In the genomic region with DNA sequence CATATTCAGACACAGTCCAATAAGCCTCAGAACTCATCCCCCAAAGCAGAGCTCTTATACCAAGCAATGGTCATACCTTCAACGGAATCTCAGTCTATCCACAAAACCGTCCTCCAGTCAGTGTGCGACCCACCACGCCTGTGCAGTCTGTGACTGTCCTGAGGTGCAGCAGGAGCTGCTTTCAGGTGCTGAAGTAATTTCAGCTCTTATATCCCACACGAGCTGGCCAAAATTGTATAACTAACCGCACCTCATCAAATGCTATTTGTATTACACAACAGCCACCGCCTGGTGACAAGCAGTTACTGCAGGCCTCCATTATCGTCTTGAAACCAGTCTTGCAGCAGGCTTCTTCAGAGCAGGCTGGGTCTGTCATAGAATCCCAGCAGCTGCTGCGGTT, we compare ENCODE assay signal across 9 mouse cellular contexts. TPM values are rescaled to one million over a fixed set of nuclear protein-coding genes. Genes with fewer than 3 reads are reported as not detected.
DNase-seq lines count a peak whose midpoint lies in the region; ATAC-seq and TF ChIP-seq lines count a peak whose summit lies in the region.
"Had no signal": no experiment of that assay in that cellular context is flagged by ENCODE, and none has a peak within 500 bp of the region (broad histone marks: within the 10 kb centered on the region; RNA-seq: fewer than 3 reads in every experiment).

No protein-coding gene starts in this region.

- H3K9me3 ChIP-seq in E14TG2a.4 (ENCODE audit: low read length), result no peaks in the 10 kb centered on the region
- H3K9me3 ChIP-seq in heart, embryonic 16.5 days (replicated peaks; ENCODE audit: control insufficient read depth, low read length), result no peaks in the 10 kb centered on the region
- H3K9me3 ChIP-seq: limb, embryonic 12.5 days had no signal

- peak overlapping the region; percentile 42; the same call in 1 of the 2 replicates for H3K4me2 ChIP-seq in heart, embryonic 16.5 days (ENCODE audit: low read depth, low read length)
- H3K4me2 ChIP-seq: limb, embryonic 12.5 days had no signal

- WGBS in heart, embryonic 16.5 days, result 39% methylated on average over 9 of the region's 9 CpGs
- WGBS in olfactory bulb, adult 2 months, result 36% methylated on average over 9 of the region's 9 CpGs

- TF ChIP-seq POLR2A in bone marrow macrophage, adult 2 months (IDR thresholded peaks at IDR 0.05; ENCODE audit: borderline replicate concordance, low read depth, low read length), result no peak
- TF ChIP-seq POLR2A in olfactory bulb, adult 2 months (IDR thresholded peaks at IDR 0.05; ENCODE audit: insufficient read depth, low read depth, low read length), result no peak

- H3K4me3 ChIP-seq in E14TG2a.4 (replicated peaks; ENCODE audit: low read length), result no peak overlapping the region
- H3K4me3 ChIP-seq in bone marrow macrophage, adult 2 months (ENCODE audit: insufficient read depth, low read length), result peak overlapping the region; percentile 52
- no peak overlapping the region for H3K4me3 ChIP-seq in heart, embryonic 16.5 days (ENCODE audit: low read length)
- peak overlapping the region; percentile 23 for H3K4me3 ChIP-seq in olfactory bulb, adult 2 months (ENCODE audit: insufficient read depth, low read depth, low read length)
- H3K4me3 ChIP-seq: limb, embryonic 12.5 days had no signal

- peak; percentile 43 for DNase-seq in fibroblast of lung, adult 2 months (ENCODE audit: low read depth)
- DNase-seq in layer of hippocampus, adult 11-12 months (ENCODE audit: low spot score), result peak; percentile 79
- peak; percentile 79 to 82 for DNase-seq in lung, adult 18-20 months
- DNase-seq in thymus, postnatal 10 days (ENCODE audit: low spot score in 2 of 2), result peak; percentile 31 to 60

- no peaks in the 10 kb centered on the region for H3K27me3 ChIP-seq in E14TG2a.4 (ENCODE audit: insufficient read depth, low read length)
- H3K27me3 ChIP-seq in heart, embryonic 16.5 days (ENCODE audit: control insufficient read depth, insufficient read depth, low read length), result no peaks in the 10 kb centered on the region
- H3K27me3 ChIP-seq: limb, embryonic 12.5 days had no signal

- peak overlapping the region; percentile 76 for H3K27ac ChIP-seq in bone marrow macrophage, adult 2 months (ENCODE audit: insufficient read depth, low read depth, low read length)
- peak overlapping the region; percentile 35; the same call in 1 of the 2 replicates for H3K27ac ChIP-seq in heart, embryonic 16.5 days (ENCODE audit: low read length)
- peak overlapping the region; percentile 43 for H3K27ac ChIP-seq in olfactory bulb, adult 2 months (ENCODE audit: insufficient read depth, low read depth, low read length)
- H3K27ac ChIP-seq: limb, embryonic 12.5 days had no signal

- H3K36me3 ChIP-seq in E14TG2a.4 (ENCODE audit: insufficient read depth, low read length), result peaks cover 13% of the 10 kb centered on the region
- H3K36me3 ChIP-seq in heart, embryonic 16.5 days (ENCODE audit: control insufficient read depth, insufficient read depth), result no peaks in the 10 kb centered on the region

- peaks cover 66% of the 10 kb centered on the region for H3K4me1 ChIP-seq in E14TG2a.4 (replicated peaks; ENCODE audit: low read depth, low read length)
- peaks cover 75% of the 10 kb centered on the region for H3K4me1 ChIP-seq in bone marrow macrophage, adult 2 months (ENCODE audit: control insufficient read depth, insufficient read depth, low read length)
- H3K4me1 ChIP-seq in heart, embryonic 16.5 days (ENCODE audit: control insufficient read depth, insufficient read depth, low read length), result peaks cover 32% of the 10 kb centered on the region
- peaks cover 49% of the 10 kb centered on the region for H3K4me1 ChIP-seq in olfactory bulb, adult 2 months (ENCODE audit: control insufficient read depth, insufficient read depth, low read length)

- peak; percentile 59 for ATAC-seq in heart, embryonic 16.5 days (replicated peaks; ENCODE audit: extremely low read depth, insufficient read depth, low FRiP score)

- peak; percentile 63 for TF ChIP-seq CTCF in E14TG2a.4 (conservative IDR thresholded peaks at IDR 0.05; ENCODE audit: low read length)
- peak; percentile 58 for TF ChIP-seq CTCF in bone marrow macrophage, adult 2 months (IDR thresholded peaks at IDR 0.05; ENCODE audit: low read depth, low read length)
- peak; percentile 37; the same call in 1 of the 2 replicates for TF ChIP-seq CTCF in olfactory bulb, adult 2 months (IDR thresholded peaks at IDR 0.05; ENCODE audit: insufficient read depth, low read depth, low read length)

- H3K9ac ChIP-seq in heart, embryonic 16.5 days (ENCODE audit: low read length), result peak overlapping the region; percentile 50
- H3K9ac ChIP-seq: limb, embryonic 12.5 days had no signal

RNA-seq across cellular contexts. Expression of a gene that starts 33.6 kb away (rescaled TPM):
- 47.7 and 53.5 TPM in 2 replicates for polyA plus RNA-seq in bone marrow macrophage, adult 2 months (2012; ENCODE audit: insufficient read depth, insufficient read length, missing spikeins)
- polyA plus RNA-seq in heart, embryonic 16.5 days (2015; fragmentation: Nextera tagmentation; extraction: Ambion mirVana), result 9.5 and 10.4 TPM in 2 replicates
- not detected in 2 replicates for polyA plus RNA-seq in olfactory bulb, adult 2 months (2012; ENCODE audit: insufficient read depth, insufficient read length, low replicate concordance, missing spikeins)

Comparison
In these comparisons a context has a peak if more than half of its experiments do, and no peak if none do; other contexts are left out.
1. H3K4me3 ChIP-seq: peak in bone marrow macrophage, adult 2 months (single experiment) and olfactory bulb, adult 2 months (single experiment); none in E14TG2a.4 (single experiment) and heart, embryonic 16.5 days (single experiment).
2. Peak in every context shown above with its lines, with median percentiles within 50 percentile points of each other: CTCF ChIP-seq, H3K27ac ChIP-seq and DNase-seq.